Mouse (Mus musculus) heart, postnatal 10 days (tissue): ENCODE measurements at regions not wholly inside any gene's neighbourhood (a gene's known extent, or its start where the extent isn't known, plus 50 kb on each side); places are given as distances from the start of the nearest gene placed in this dataset.

Experiments used
- DNase-seq, 2 experiments: peaks; one replicate each; pipeline ENCODE4 v3.0.0; 2021
- intact Hi-C: fragments of 180-260 bp; cut with DNase I; formaldehyde crosslinking; loops from one replicate; pipeline ENCODE4 v1.15.1; 2025

DNA sequence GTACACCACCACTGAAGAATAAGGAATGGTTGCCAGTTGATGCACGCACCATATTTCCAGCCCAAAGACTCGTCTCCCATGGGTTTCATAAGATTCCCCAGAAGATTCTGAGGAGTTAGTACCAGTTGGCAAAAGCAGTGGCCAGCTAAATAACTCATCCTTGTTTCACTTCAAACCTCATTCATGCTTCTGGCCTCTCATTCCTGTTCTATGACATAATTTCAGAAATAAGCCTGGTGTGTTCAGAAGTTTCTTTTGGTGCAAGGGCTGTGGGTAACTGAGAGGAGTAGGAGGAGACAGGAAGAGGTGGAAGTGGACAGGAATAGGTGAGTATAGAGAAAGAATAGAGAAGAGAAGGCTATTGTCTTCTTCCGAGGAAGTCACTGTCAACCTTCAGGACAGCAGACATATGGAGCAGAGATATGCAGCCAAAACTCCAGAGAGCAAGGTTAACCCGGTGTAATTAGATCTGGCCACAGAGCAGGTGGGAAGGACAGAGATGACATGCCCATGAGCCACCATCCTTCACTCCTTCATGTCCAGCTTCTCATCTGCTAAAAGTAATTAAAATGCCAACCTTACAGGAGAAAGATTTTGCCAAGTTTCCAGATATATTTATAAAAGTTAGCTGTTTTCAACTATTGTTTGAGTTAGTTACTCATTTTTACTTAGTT is 133.9 kb upstream of the Tnfaip3 start:
- no peak for DNase-seq
- intact Hi-C loops: no loop called here

DNA sequence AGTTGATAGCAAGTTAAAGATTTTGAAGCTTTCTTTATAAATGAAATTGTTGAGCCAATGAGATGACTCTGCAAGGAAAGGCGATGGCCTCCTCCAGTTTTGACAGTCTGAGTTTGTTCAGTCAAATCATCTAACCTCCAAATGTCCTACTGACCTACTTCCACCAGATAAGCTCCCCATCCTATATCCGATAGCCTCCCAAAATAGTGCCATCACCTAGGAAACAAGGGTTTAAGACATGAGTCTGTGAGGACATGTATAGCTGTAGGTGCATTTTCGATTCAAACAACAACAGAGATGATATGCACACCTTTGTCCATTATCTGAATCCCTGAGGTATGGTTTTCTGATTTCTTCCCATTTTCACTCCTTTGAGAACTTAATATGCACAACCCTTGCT is 126.0 kb upstream of the Tnfaip3 start:
- intact Hi-C loops: no loop called here

GRCm38 (mm10) chr10:19140628-19141027 is 125.2 kb upstream of the Tnfaip3 start:
- DNase-seq: no peak
- intact Hi-C loops: no loop called here

More for the DNA sequence above, 126.0 kb upstream of the Tnfaip3 start:
- no peak for DNase-seq

DNA sequence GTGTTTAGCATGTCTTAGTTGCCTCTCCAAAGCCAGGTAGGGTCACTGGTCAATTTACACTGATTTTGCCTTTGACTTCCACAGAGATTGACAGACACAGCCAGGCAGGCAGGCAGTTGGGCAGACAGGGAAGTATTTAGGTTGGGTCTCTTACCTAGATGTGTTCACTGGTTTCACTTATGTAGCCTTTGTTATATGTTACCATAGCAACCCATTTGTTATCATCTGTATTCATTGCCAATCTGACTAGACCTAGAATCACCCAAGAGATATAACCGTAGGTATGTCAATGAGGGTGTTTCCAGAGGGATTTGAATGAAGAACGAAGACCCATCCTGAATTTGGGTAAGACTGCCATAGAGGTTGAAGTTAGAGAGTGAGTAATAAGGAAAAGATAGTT is 123.8 kb upstream of the Tnfaip3 start:
- intact Hi-C loops: no loop called here

GRCm38 (mm10) chr10:19138258-19138657 is 122.8 kb upstream of the Tnfaip3 start:
- intact Hi-C loops: no loop called here

More for the DNA sequence above, 123.8 kb upstream of the Tnfaip3 start:
- DNase-seq: no peak

GRCm38 (mm10) chr10:19127581-19128291 is 112.3 kb upstream of the Tnfaip3 start:
- DNase-seq: no peak
- intact Hi-C loops: loop anchor here (5.0 kb wide), 1 partner anchor 110 kb away; the partner anchor contains the start of gene Tnfaip3

More at GRCm38 (mm10) chr10:19138258-19138657, 122.8 kb upstream of the Tnfaip3 start:
- DNase-seq: no peak

DNA sequence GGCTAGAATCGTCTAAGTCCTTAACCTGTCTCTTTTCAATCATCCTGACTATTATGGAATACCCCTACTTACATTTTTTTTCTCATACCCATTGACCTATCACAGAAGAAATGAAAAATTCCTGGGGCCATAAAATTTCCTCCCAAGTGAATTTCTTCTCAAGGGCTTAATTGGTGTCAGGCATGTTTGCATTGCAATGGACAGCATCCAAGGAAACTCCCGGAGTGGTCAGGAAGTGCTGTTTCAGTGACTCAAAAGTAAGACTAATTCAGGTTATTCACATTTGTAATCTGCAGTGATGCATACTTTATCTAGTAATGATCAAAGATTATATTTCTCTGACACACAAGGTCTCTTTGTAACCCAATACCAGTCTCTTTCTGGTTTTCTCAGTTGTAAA is 111.5 kb upstream of the Tnfaip3 start:
- intact Hi-C loops: loop anchor here (5.0 kb wide), 1 partner anchor 110 kb away; the partner anchor contains the start of gene Tnfaip3
- DNase-seq: no peak

DNA sequence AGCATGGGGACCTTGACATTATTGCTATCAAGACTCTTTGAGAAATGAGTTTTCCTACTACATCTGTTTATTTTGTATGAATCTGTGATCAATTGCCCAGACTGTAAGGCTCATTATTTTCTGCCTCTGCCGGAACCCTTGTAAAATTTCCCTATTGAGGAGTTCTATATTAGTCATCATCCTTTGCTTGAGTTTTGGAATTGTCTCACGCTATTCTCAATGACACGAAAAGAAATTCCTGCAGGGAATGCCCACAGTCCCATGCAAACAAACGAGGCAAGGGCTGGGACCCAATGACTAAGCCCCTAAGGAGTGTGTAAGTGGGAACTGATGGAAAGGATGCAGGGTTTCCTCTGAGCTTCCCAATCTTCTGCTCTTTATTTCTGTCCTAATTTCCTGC is 111.0 kb upstream of the Tnfaip3 start:
- intact Hi-C loops: loop anchor here (5.0 kb wide), 1 partner anchor 109 kb away; the partner anchor contains the start of gene Tnfaip3
- no peak for DNase-seq

DNA sequence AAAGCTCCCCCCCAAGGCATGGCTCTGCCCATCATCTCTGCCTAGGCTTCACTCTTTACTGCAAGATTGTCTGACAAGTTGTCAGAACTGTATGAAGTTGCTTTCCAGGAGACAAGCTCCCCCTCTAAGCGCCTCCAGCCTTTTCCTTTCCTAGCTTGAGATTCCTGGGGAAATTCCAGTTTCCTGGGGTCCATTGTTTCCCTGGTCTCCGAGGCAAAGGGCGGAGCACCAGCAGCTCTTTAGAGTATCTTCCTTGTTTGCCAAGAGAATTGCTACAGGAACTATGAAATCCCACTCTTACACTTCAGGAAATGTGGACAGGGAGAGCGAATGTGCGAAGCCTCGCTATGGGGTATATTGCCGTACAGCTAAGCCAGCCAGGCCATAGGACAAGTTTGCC is 108.2 kb upstream of the Tnfaip3 start:
- DNase-seq: peak; percentile 31 to 32
- intact Hi-C loops: loop anchor here (2.0 kb wide), 1 partner anchor 51 kb away; no protein-coding TSS in a partner anchor

GRCm38 (mm10) chr10:19122221-19122620 is 106.8 kb upstream of the Tnfaip3 start:
- peak; percentile 32 to 46 for DNase-seq
- intact Hi-C loops: loop anchor here (2.0 kb wide), 1 partner anchor 53 kb away; no protein-coding TSS in a partner anchor

- no peak for DNase-seq
- intact Hi-C loops: no loop called here
These were observed 104.0 kb upstream of the Tnfaip3 start for GRCm38 (mm10) chr10:19119281-19120049.

DNA sequence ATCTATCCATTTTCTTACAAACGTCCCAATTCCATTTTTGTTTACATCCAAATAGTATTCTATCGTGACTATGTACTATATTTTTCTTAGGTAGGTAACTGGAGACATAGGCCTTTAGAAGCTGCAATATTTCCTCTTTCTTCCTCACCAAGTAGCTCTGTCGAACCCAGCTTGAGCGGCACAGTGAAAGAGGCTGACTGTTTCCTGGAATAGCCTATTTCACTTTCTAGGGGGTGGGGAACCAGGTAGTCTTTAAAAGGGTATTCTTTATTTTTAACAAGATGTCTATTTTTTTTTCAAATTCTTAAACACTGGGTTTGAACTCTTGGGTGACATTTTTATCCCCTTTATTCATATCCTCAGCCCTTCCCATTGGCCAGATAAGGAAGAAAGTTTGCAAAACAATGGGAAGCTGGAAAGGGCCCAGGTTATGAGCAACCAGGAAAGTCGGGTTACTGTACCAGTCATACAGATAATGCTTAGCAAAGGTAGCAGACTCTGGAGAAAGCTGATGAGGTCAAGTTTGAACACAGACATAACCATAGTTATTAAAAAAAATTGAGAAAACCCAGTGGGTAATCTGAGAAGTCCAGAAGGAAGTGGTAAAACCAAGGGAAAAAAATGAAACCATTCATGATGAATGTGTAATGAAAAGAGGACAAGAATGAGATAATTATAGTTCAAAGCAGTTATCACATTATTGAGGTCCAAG is 103.3 kb upstream of the Tnfaip3 start:
- intact Hi-C loops: no loop called here
- DNase-seq: no peak

DNA sequence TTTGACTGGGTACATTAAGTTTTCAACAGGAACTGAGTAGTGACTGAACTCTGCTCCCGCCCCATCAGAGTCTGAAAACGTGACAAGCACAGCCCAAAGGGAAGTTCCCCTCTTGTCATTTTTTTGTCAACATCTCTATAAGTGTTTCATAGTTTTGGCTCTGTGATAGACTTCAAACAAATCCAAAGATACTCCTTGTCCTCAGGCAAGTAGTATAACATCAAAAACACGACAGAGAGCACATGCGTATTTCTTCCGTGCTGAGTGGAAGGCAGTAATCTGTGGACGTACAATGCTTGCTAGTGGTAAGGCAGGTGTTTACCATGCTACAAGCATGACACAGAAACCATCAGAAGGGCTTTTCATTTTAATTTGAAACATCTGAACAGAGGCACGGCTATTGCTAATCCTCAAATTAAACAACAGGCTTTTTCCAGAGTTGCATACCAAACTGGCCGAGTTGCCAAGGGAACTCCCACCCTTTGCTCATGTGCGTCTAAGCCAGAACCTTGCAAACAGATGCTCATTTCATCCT is 101.7 kb upstream of the Tnfaip3 start:
- DNase-seq: no peak
- intact Hi-C loops: no loop called here

DNA sequence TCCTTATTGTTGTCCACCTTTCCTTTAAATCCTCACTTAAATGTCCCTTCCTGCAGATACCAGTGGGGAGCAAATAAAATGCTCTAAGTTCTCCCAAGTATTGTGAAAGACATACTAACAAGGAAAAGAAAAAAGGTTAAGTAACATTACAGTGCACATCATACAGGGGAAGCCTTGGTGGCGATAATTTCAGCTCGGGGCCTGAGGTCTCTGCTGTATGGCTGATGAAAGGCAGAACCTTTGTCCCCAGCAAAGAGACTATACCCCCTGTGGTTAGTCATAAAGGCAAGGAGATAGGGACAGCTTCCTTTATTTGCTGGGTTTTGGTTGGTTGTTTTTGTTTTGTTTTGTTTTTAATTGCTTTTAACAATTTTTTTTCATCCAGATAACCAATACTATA is 97.0 kb upstream of the Tnfaip3 start:
- intact Hi-C loops: no loop called here

DNA sequence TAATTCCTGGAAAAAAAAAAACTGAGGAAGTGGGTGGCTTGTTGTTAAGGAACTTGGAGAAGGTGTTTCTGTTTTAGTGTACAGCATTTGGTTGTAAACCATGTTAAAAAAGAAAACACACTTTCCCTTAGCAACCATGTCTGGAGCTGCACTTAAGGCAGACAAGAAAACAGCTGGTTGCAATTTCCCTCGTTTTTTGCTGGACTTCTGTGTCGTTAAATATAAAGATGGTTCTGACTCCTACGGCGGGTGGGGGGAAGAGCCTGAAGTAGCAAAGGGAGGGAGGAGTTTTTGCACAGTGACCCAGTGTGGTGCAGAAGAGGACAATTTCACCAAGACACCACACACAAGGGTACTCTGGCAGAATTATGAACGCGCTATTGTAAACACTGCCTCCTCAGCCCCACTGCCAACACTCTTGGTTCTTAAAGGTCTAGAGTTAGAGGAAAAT is 89.8 kb upstream of the Tnfaip3 start:
- intact Hi-C loops: no loop called here
- no peak for DNase-seq

More for the DNA sequence above, 97.0 kb upstream of the Tnfaip3 start:
- no peak for DNase-seq

GRCm38 (mm10) chr10:19104671-19105203 is 89.3 kb upstream of the Tnfaip3 start:
- intact Hi-C loops: no loop called here
- DNase-seq: no peak

- DNase-seq: no peak
- intact Hi-C loops: no loop called here
These were observed 84.2 kb upstream of the Tnfaip3 start for GRCm38 (mm10) chr10:19099369-19100285.

GRCm38 (mm10) chr10:19094297-19094696 is 78.8 kb upstream of the Tnfaip3 start:
- intact Hi-C loops: loop anchor here (2.0 to 5.0 kb wide), 2 partner anchors 77 to 141 kb away; partner anchors contain the start of gene Tnfaip3
- peak; percentile 63 to 64 for DNase-seq

GRCm38 (mm10) chr10:19093689-19094088 is 78.2 kb upstream of the Tnfaip3 start:
- no peak for DNase-seq
- intact Hi-C loops: loop anchor here (2.0 to 5.0 kb wide), 2 partner anchors 76 to 141 kb away; partner anchors contain the start of gene Tnfaip3
